Mouse (Mus musculus) bone marrow, adult 2 months (tissue): Measurements from ENCODE around the gene Pik3c2a.

Experiments
- CTCF ChIP-seq: fragments of 200-500 bp; IDR thresholded peaks from 2 replicates; pipeline ENCODE4 v1.5.1; 2011; ENCODE audit warnings: low read length, control low read depth; ENCODE audit not compliant: control insufficient read depth, insufficient read depth
- POLR2A ChIP-seq: fragments of 200-500 bp; IDR thresholded peaks from 2 replicates; pipeline ENCODE4 v1.6.1; 2011; ENCODE audit warnings: low read depth, mild to moderate bottlenecking, control low read depth, low read length, borderline replicate concordance; ENCODE audit not compliant: control insufficient read depth

GRCm38 (mm10) chr7:116483782-116484181 lies 40.5 kb upstream of the Pik3c2a start:
- TF ChIP-seq CTCF: no peak
- TF ChIP-seq POLR2A: no peak
